Mouse (Mus musculus): Measurements from ENCODE around the gene Pole4. TPM values are rescaled to one million over a fixed set of nuclear protein-coding genes. Genes with fewer than 3 reads are reported as not detected.
"Not testable (repeated sequence)": the region's sequence is repeated elsewhere in the genome, so short reads cannot be mapped to it uniquely, and the experiment has no call there.

Pole4 gene
- polyA plus RNA-seq, 1 experiment from 2014 or later, result 16.2 TPM

DNA sequence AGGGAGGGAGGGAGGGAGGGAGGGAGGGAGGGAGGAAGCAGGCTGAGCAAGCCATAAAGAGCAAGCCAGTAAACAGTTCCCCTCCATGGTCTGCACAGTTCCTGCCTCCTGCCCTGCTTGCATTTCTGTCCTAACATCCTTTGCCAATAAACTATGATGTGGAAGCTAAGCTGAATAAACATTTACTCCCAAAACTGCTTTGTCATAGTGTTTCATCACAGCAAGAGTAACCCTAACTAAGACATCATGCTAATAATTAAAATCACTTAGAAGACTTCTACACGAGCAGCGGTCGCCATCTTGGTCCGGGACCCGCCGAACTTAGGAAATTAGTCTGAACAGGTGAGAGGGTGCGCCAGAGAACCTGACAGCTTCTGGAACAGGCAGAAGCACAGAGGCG is 79.8 kb downstream of the Pole4 start:
- WGBS (ENCODE audit: missing documents), result no CpG with 5 or more reads among the region's 8 CpGs
- not testable (repeated sequence) for H3K27ac ChIP-seq; H3K4me3 ChIP-seq (ENCODE audit: inconsistent target); H3K36me3 ChIP-seq (ENCODE audit: inconsistent target); H3K79me2 ChIP-seq (ENCODE audit: inconsistent target)

DNA sequence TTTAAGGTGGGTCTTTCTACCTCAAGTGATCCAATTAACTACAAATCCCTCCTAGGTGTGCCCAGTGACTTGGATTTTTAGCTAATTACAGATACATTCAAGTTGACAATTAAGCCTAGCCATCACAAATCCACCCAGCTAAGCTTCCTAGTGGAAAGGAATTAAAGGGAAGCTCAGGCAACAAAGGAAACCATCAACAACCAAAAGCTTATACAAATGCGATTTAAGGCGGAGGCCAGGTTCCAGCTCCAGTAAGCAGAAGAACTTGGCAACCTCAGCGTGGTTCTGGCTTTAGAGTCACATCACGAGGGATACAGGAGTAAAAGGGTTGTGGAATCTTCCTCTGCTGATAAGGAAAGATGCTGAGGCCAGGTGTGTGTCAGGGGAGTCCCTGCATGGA is 92.0 kb downstream of the Pole4 start:
- H3K27ac ChIP-seq, result no peak overlapping the region
- 92% methylated on average over 4 of the region's 4 CpGs for WGBS (ENCODE audit: missing documents)
- no peak overlapping the region for H3K4me3 ChIP-seq (ENCODE audit: inconsistent target)
- H3K79me2 ChIP-seq (ENCODE audit: inconsistent target), result no peaks in the 10 kb centered on the region
- no peaks in the 10 kb centered on the region for H3K36me3 ChIP-seq (ENCODE audit: inconsistent target)

DNA sequence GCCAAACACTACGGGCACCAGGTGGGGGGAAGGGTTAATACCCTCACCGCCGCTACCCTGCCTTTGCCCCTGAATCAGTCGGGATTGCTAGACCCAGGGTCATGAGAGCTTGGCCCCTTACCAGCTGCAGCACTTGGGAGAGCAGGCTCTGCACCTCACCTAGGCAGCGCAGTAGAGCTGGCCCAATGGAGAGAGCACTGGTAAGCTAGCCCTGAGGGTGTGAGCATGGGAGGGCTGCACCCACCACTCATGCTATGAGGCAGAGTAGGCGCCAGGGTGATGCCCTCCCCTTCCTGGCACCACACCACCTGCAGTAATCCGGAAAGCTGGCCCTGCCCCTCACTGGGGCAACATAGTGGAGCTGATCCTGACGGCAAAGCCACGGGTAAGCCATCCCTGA is 94.1 kb downstream of the Pole4 start:
- Histone ChIP-seq H3K27ac (no peak overlapping the region), H3K36me3 (ENCODE audit: inconsistent target) (no peaks in the 10 kb centered on the region), H3K4me3 (ENCODE audit: inconsistent target) (no peak overlapping the region), H3K79me2 (ENCODE audit: inconsistent target) (no peaks in the 10 kb centered on the region)
- WGBS (ENCODE audit: missing documents), result 89% methylated on average over 9 of the region's 9 CpGs

DNA sequence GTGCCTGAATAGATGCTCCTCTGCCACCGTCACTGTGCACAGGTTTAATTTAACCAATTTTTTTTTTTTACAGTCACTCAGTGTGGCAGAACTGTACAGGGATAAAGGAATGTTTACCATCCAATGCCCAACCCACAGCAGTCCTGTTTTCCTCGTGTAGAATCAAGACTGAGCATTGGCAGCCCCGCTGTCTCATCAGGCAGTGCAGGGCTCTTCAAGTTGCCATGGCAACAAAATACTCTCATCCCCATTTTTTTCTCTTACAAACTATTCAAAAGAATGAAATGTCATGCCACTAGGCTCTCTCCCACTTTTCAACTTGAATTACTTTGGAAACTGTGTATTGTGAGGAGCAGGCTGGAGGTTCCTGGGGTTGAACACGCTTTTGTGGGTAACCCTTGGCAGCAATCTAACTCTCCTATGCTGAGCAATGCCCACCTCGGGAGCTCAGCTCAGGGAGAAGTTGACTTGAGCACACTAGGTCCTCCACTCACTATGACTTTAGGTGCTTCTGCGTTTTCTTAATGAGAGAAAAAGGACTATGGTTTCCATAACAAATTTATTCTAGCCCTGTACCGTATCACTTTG is 95.7 kb downstream of the Pole4 start:
- H3K4me3 ChIP-seq (ENCODE audit: inconsistent target), result no peak overlapping the region
- H3K36me3 ChIP-seq (ENCODE audit: inconsistent target), result no peaks in the 10 kb centered on the region
- WGBS (ENCODE audit: missing documents), result 89% methylated on average over 7 of the region's 7 CpGs
- H3K27ac ChIP-seq, result no peak overlapping the region
- no peaks in the 10 kb centered on the region for H3K79me2 ChIP-seq (ENCODE audit: inconsistent target)

DNA sequence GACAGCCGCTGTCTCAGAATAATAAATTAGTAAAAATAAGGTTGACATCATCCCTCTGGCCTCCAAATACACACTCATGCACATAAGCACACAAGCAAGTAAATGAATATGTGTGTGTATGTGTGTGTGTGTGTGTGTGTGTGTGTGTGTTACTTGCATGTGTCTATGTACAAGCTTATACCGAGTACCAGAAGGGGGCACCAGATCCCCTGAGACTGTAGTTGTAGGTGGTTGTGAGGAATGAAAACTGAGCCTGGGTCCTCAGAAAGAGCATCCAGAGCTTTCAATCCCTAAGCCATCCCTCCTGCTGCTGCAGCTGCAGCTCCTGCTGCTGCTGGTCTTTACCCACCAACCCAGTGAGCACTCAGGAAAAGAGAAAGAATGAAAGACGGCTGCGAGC is 96.4 kb downstream of the Pole4 start:
- WGBS (ENCODE audit: missing documents), result 89% methylated on average over 3 of the region's 4 CpGs
- Histone ChIP-seq H3K36me3 (ENCODE audit: inconsistent target) (no peaks in the 10 kb centered on the region), H3K4me3 (ENCODE audit: inconsistent target) (no peak overlapping the region), H3K79me2 (ENCODE audit: inconsistent target) (no peaks in the 10 kb centered on the region), H3K27ac (no peak overlapping the region)

DNA sequence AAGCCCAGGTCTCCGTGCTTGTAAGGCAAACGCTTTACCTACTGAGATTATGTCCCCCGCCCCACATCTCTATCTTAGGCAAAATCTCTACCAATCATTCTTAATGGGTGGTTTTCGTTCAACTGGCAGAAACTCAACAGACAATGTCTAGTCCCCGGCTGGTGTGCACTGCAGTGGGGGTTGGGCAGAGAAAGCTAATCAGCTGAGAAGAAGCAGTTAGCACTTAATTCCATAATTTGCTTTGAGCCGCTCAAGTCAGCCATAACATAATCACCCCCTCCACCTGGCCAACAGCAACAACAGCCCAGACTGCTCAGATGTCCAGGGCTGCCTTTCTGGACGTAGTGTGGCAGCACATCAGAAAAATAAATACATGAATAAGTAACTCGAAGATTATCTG is 100.4 kb downstream of the Pole4 start:
- H3K36me3 ChIP-seq (ENCODE audit: inconsistent target), result no peaks in the 10 kb centered on the region
- H3K79me2 ChIP-seq (ENCODE audit: inconsistent target), result no peaks in the 10 kb centered on the region
- no peak overlapping the region for H3K27ac ChIP-seq
- no peak overlapping the region for H3K4me3 ChIP-seq (ENCODE audit: inconsistent target)
- 86% methylated on average over 8 of the region's 8 CpGs for WGBS (ENCODE audit: missing documents)

DNA sequence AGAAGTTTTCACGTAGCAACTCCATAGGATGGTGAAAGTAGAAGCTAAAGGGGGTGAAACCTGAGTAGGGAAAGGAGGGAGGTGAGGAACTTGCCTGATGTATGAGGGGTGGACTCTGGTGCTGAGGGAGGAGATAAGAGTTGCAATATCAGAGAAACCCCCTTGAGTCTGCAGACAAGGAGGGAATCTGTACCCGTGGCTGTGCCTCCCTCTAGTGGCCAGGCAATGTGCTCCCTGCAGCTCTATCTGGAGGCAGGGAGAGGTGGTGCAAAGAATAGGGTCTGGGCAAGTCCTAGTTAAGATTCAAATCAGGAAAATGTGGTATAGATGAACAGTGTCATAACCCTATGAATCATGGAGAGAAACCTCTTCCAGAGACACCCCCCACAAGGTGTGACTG is 101.5 kb downstream of the Pole4 start:
- Histone ChIP-seq H3K27ac (no peak overlapping the region), H3K4me3 (ENCODE audit: inconsistent target) (no peak overlapping the region), H3K79me2 (ENCODE audit: inconsistent target) (no peaks in the 10 kb centered on the region), H3K36me3 (ENCODE audit: inconsistent target) (no peaks in the 10 kb centered on the region)
- WGBS (ENCODE audit: missing documents), result 45% methylated on average over 2 of the region's 2 CpGs

DNA sequence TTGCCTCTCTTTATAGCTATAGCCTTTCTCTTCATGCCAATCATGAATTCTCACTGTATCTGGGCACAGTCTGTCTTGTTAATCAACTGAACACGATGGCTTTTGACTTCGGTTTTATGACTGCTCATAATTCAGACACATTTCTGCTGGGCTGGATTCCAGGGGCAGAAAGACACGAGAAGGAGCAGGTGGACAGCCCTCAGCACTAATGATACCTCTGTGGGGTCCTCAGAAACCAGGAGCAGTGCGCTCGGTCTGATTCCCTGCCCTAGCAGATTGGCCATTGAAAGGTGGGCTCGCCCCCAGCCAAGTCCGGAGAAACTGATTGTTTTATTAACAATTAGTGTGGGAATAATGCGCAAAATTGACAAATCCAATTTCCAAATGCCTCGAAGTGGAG is 101.9 kb downstream of the Pole4 start:
- no peak overlapping the region for H3K4me3 ChIP-seq (ENCODE audit: inconsistent target)
- H3K36me3 ChIP-seq (ENCODE audit: inconsistent target), result no peaks in the 10 kb centered on the region
- no peaks in the 10 kb centered on the region for H3K79me2 ChIP-seq (ENCODE audit: inconsistent target)
- no peak overlapping the region for H3K27ac ChIP-seq
- WGBS (ENCODE audit: missing documents), result 86% methylated on average over 9 of the region's 9 CpGs

DNA sequence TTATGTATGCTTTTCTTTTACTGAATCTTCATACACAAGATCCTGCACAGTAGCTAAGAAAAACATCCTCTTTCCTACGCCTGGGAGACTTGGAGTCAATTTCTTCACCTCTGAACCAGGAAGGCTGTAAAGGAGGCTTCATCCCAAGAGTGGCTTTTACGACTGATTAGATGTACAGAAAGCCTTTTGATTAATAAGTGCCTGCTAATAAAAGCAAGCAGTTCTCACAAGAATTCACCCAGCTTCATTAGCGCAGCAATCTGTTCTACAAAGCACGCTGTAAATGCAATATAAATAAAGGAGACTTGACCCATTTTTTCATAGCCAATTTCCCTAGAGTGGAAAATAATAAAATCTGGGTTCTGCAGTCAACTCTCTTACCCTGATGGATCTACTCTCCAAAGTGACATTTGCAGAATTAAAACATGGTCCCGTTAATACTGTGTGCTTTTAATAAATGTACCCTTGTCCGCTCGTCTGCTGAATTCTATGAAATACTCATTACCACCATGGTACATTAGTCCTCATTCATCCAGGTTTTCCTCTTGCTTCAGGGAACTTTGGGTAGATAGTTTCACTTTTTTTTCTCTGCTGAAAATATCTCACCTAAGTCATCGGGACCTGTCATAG is 109.6 kb downstream of the Pole4 start:
- H3K4me3 ChIP-seq (ENCODE audit: inconsistent target), result no peak overlapping the region
- H3K27ac ChIP-seq, result no peak overlapping the region
- no peaks in the 10 kb centered on the region for H3K79me2 ChIP-seq (ENCODE audit: inconsistent target)
- WGBS (ENCODE audit: missing documents), result 92% methylated on average over 8 of the region's 8 CpGs
- H3K36me3 ChIP-seq (ENCODE audit: inconsistent target), result no peaks in the 10 kb centered on the region

DNA sequence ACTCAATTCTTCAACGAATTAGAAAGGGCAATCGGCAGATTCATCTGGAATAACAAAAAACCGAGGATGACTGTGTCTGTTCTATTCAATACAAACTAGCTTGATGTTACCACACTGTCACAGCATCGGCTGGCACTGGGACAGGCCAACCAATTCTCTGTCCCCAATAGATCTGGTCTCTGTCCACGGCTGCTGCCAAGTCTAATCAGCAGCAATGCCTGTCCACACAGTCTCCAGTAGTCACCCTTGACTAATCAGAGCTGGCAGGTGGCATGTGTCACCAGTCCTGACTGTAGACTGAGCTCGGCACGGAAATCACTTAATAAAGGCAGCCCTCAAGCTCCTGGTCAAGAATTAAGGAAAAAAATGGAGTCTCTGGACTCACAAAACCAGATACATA is 115.8 kb downstream of the Pole4 start:
- Histone ChIP-seq H3K4me3 (ENCODE audit: inconsistent target) (no peak overlapping the region), H3K36me3 (ENCODE audit: inconsistent target) (no peaks in the 10 kb centered on the region), H3K79me2 (ENCODE audit: inconsistent target) (no peaks in the 10 kb centered on the region), H3K27ac (no peak overlapping the region)
- 90% methylated on average over 7 of the region's 7 CpGs for WGBS (ENCODE audit: missing documents)

DNA sequence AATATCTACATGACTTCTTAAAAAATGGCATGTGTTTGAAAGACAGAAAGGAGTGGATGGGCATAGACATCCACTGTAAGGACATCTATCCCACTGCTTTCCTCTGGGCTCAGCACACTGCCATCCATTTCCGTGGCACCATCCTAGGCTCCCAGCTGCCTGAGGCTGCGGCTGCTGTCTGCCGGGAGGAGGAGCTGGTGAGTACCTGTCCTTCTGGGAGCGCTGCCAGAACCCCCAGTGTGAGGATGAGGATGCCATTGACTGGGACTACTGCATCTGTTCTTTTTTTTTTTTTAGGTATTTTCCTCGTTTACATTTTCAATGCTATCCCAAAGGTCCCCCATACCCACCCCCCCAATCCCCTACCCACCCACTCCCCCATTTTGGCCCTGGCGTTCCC is 119.8 kb downstream of the Pole4 start:
- no peaks in the 10 kb centered on the region for H3K36me3 ChIP-seq (ENCODE audit: inconsistent target)
- WGBS (ENCODE audit: missing documents), result 73% methylated on average over 4 of the region's 6 CpGs
- H3K4me3 ChIP-seq (ENCODE audit: inconsistent target), result no peak overlapping the region
- no peaks in the 10 kb centered on the region for H3K79me2 ChIP-seq (ENCODE audit: inconsistent target)
- H3K27ac ChIP-seq, result no peak overlapping the region

DNA sequence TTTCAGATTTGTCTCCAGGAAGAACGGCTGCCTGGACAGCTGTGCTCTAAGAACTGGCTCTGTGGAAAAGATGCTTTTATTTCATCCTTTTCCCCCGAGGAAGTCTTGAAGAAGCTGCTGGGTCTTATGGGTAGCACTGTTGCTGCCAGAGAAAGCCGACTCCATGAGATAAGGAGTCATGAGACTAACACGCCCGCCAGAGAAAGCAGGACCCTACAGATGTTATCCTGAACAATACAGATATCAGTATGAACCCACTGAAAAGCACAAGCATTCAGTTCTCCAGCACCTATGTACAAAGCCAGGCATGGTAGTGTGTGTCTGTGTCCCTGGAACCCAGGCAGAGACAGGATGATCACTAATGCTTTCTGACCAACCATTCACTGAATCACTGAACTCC is 129.7 kb downstream of the Pole4 start:
- 80% methylated on average over 5 of the region's 5 CpGs for WGBS (ENCODE audit: missing documents)
- Histone ChIP-seq H3K4me3 (ENCODE audit: inconsistent target) (no peak overlapping the region), H3K36me3 (ENCODE audit: inconsistent target) (no peaks in the 10 kb centered on the region), H3K79me2 (ENCODE audit: inconsistent target) (no peaks in the 10 kb centered on the region), H3K27ac (no peak overlapping the region)

Other genes with a start within 250 kb of the Pole4 start
- 23.2 to 59.3 TPM (median 33.1 TPM) in 3 replicates for gene Hk2, start 69.1 kb upstream of the Pole4 start, polyA plus RNA-seq (2018)
- gene Sema4f, start 234.4 kb upstream of the Pole4 start, polyA plus RNA-seq (2018), result not detected in 3 replicates
- 1.2 to 2.1 TPM (median 1.8 TPM) in 3 replicates for gene M1ap, start 241.5 kb upstream of the Pole4 start, polyA plus RNA-seq (2018)

Data from macrophage (primary cell).